Mouse (Mus musculus) lung, postnatal 10 days (tissue): ENCODE results near the gene Ddx41.

ENCODE experiments used
- DNase-seq: peaks from one replicate; pipeline ENCODE4 v3.0.0; 2021

Ddx41 gene

DNA sequence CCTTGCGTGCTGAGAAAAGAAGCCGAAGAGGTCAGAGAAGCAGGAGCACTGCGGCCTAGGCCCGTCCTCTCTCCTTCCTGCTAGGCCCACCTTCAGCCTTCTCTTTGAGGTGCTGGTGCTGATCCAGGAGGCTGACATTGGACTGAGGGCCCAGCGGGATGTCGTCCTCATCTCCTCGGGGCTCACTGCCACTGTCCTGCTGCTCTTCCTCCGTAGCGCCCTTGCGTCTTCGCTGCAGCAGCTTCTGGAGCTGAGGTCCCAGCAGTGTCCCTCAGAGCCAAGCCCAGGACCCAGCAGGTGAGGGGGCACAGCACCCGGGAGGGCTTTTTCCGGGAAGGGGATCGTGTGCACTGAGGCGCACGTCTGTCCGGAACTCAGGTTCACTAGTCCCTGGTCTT is 663 bp downstream of the Ddx41 start:
- DNase-seq = no peak

DNA sequence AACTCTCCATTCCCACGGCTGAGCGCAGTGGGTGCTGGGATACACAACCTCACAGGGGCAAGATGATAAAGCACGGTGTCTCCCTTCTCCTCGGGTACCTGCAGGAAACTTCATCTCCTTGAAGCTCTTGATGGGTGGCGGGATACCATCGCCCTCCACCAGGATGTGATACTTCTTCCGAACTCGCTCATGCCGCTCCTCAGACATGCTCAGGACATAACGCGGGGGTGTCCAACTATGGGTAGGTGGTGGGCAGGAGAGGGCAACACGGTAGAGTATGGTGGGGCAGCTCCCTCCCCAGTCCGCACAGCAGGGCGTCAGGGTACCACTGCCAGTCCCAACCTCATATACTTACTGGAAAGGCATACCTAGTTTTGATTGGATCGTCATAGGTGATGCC is 1.3 kb downstream of the Ddx41 start:
- no peak for DNase-seq

DNA sequence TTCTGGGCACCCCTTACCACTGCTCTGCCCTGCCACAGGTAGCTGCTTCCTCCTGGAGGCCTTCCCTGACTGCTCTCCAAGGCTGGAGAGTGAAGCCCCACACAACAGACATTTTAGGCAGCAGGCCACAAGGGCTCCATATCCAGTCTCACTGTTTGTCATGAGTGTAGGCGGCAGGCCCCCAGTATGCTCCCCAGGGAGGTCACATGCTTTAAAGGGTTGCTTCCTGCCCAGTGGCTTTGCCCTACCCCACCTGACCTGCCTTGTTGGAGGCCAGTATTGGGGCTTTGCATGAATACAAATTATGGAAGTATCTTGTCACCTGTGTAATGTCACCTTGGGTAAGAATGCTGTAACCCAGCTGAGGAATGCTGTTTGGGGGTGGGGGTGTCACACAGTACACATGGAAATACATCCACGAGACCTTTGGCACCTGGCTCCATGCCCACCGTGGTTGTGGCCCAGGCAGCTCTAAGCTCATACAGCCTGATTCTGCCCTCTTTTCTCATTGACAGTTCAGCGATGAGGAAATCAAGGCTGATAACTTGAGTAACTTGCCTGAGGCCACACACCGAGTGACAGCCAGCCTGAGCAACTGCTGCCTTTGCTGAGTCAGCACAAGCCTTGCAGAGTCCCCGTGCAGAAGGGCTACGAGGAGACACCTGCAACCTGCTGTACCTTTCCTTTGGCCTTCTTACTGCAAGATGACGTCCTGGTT is 7.1 kb downstream of the Ddx41 start, which contains the start of gene Dok3:
TSS of gene Dok3 (minus strand) at position 99 of the 718 bp plus-strand sequence.
- no peak for DNase-seq

DNA sequence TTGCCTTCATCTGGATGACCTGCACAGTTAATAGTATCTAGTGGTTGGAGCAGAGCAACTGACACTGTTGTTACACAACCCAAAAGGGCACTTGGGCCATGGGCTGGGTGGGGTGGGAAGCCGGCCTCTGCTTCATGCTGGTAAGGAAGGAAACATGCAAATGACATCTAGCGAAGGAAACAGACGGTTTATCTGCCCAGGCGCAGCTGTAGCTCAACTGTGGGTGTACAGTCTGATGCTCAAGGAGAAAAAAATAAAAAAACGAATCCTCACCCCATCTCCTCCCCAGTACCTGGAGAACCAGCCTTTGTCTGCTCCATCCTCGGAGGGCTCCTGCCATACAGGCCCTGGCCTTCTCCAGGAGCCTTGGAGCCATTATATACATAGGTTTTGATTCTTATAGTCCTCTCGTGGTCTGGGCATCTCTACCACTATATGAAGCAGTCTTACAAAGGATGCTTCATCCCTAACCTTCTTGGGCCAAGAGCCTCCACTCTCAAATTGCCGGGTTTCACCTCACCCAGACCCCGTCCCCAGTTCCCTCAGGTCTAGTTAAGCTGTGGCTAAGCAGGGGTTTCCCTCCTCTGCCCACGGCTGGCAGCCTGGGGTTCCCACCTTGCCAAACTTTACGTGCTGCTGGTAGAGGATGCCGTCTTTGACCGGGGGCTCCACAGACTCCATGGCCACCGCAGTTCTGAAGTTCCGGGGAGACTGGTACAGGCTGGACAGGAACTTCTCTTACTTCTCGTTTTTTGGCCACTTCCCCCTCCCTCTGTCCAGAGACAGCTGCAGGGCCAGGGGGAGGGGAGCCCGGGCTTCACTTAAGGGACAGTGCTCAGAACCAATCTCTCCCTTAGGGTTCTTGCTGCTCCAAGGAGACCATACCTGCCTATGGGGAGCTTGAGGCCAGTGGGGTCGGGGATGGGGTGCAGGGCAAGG is 8.4 kb downstream of the Ddx41 start:
- no peak for DNase-seq

DNA sequence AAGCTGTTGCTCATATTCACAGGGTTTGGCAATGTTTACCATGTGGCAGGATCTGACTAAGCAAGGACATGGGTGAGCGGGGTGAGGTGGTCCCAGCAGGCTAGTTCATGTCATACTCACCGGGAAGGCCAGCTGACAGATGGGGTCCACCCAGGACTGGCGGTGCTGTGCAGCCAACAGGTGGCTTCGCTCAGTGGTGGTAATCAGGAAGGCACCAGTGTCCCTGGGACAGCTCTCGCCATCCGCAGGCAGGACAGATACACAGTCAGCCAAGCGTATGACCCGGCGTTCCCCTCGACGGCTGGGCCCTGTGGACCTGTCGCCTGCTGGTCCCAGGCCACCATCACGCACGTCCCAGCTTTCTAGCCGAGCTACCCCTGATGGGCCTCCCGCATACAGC is 9.2 kb downstream of the Ddx41 start:
- DNase-seq = no peak

DNA sequence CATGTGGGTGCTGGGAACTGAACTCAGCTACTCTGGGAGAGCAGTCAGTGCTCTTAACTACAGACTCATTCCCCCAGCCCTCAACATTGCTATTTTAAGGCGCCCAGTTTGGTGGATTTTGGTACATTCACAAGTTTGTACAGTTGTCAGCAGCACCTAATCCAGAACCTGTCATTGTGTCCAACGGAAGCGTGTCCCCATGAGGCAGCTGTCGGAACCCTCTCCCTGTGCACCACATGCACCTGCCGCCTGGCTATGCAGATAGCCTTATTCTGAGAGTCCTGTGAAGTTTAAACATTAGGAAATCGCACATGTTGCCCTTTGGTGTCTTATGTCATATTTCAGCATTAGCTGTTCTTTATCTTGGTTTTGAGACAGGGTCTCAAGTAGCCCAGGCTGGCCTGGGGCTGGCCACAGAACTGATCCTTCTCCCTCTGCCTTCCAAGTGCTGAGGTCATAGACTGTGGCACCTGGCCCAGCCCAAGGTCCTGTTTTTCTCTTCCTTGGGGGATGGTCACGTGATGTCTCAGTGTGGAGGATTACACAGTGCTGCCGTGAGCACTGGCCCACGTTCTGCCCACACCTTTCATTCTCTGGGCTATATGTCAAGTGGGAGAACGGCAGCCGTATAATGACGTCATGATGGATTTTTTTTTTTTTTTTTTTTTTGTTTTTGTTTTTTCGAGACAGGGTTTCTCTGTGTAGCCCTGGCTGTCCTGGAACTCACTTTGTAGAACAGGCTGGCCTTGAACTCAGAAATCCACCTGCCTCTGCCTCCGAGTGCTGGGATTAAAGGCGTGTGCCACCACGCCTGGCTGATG is 10.5 kb downstream of the Ddx41 start:
- DNase-seq = no peak

DNA sequence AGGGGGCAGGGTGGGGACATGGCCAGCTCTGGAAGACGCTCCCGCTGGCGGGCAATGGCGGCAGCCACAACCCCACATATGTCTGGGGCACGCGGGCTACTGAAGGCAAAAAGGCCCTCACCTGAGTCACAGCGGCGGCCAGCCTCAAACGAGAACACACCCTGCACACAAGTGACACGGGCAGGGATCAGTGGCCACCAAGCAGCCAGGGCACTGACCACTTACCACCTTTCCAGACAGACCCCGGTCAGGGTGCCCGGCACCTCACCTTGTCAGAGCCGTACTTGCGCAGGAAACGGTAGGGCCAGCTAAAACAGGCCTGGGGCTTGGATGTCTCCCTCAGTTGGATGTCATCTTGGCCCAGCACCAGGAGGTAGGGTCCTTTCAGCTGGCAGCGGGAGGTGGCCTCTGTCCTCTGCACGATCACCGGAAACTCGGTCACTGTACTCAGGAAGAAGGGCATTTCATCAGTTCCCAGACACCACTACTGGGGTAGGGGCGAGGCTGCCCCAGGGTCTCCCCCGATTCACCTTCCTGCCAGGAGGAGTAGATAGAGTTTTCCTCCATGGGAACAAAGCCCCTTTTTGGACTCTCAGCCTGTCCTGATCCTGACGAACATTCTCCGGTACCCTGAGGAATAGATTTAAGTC is 12.4 kb downstream of the Ddx41 start:
- no peak for DNase-seq

DNA sequence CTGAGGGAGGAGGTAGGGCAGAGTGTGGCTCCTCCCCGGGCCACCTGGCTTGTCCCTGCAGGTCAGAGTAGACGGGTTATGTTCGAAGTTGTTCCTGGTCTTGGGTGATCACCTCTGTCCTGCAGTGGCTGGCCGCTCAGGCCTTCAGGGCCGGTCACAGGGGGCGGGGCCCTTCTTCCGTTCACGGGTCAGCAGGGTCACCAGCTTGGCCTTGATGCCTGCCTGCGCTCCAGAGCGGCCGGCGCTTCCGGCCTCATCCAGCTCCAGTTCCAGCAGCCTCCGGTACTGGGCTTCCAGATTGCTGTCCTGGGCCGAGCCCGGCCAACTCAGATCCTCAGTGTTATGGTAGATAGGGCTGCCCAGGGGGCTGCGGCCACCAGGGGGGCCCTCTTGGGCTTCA is 13.2 kb downstream of the Ddx41 start:
- peak; percentile 62 for DNase-seq

DNA sequence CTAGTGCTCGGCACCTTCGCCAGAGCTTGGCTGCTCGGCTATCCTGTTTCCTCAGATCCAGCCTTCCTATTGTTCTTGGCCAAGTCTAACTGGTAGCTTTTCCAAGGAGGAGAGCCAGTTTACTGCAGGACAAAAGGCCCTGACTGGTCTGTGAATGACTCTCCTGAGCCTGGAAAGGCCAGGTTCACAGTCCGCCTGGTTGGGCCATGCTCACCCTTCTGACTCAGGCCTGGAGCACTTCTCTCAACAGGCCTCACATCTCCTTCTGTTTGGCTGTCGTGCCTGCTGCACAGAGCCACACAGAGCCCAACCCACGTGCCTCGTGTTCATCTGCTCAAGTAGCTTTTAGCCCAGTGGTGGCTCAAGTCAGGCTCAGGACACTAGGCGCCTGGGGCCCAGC is 13.7 kb downstream of the Ddx41 start:
- DNase-seq = no peak

DNA sequence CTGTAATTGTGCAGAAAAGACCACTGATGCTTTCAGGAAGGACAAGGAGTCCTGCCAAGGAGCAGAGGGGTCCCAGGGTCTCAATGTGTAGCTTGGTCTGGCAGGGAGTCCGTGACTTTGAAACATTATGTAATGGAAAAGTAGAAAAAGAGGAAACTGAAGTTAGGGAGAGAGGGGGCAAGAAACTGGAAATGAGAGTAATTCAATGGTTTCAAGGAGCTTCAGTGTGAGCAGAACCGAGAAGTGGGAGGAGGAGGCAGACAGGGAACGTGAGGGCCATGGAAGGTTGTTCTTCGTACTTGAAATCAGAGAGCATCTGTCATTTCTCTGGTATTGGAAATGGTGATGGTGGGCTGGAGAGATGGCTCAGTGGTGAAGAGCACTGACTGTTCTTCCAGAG is 16.9 kb downstream of the Ddx41 start:
- DNase-seq = no peak

DNA sequence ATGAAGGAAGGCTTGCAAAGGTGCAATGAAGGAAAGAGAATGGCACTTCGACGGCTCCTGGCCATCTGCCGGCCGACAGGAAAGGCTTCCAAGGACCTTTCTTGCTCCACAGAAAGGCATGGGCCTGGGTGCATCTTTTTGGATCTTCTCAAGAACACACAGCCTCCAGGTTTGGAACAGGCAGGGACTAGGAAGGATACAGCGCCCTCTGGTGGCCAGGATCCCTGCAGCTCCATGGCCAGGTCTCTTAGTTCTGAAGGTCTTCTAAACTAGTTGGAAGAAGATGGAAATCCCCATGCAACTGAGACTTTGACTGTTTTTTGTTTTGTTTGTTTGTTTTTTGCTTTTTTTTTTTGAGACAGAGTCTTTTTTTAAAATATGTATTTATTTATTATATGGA is 19.5 kb downstream of the Ddx41 start:
- peak; percentile 91 for DNase-seq

DNA sequence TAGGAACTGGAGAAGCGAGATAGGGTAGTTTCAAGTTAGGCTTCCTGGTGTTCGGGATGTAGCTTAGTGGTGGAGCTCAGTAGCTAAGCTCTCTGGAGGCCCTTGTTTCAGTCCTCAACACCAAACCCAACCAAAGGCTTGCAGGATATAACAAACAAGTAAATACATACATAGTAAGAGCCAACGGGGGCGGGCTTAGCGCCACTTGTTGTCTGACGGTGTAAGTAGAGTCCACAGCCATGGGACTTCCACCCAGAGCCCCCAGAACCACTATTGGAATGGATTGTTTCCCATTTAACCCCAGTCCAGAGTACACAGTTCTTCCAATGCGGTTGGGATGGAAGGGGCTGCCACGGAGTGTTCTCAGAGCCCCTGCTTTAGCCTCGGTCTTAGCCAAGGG is 22.6 kb downstream of the Ddx41 start:
- DNase-seq = no peak

DNA sequence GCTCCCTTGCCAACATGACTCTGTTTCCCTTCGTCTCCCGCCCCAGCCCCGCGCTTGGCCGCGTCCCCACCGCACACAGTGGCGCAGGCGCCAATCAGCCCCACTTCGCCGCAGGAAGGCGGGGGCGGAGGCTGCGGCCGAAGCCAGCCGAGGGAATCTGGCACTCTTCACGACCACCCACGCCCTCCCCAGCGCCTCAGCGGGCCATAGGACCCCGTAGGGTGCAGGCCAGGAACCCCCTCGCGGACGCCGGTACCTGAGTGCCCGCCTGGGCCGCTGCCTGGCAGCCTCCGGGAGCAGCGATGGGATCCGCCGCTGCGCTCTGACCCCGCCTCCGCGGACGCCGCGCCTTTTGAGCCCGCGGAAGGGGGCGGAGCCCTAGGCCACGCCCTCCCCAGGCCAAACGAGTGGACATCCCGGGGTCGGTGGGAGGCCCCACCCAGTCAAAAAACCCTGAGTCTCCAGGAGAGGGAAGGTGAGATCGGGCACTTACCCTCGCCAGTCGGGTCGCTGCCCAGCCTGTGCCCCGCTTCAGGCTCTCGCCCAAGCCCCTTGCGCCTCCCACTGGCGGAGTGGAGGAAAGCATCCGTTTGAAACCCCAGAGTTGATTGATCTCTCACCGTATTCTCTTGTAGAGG is 23.2 kb downstream of the Ddx41 start, which contains the start of gene Pdlim7:
TSS of gene Pdlim7 (minus strand) at position 566 of the 638 bp plus-strand sequence.
- peak; percentile 93 for DNase-seq

DNA sequence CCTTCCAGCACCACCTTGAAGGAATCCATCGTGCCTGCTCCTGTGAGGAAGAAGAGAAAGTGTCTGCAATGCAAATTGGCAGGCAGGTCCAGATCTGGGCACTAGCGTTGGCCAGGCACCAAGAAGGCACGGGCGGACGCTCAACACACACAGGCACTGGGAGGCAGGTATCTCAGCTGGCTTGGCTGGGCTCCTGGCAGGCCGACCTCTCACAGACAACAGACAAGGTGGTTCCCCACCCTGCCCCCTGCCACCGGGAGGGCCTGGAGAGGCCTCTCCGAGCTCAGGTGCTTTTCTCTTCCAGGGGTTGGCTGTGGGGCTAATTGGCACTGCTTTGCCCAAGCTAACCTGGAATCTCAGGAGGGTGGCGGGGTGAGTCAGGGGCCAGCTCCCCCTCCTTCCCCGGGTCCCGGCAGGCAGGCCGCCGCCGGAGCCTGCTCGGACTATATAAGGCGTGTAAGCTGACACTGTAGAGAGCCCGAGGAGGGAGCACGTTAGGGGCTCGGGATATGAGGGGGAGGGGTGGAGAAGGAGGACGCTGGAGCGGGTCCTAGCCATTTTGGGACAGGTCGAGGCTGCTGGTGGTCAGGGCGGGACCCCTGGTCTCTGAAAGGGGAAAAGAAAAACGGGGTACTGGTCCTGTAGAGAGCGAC is 24.0 kb downstream of the Ddx41 start:
- peak; percentile 76 for DNase-seq

DNA sequence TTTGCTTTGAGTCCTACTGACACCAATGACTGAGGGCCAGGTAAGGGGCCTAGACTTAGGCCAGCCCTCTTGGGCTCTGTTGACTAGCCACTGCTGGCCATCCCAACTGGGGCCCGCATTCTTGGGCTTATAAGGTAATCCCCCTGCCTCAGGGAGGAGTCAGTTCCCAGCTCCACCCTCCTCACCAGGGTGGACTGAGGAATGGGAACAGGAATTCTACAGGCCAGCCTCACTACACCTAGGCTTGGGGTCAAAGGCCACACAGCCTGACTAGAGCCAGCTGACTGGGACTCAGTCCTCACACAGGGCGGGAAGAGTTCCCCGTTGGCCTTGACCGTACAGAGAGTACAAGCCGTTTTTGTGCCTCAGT is 25.0 kb downstream of the Ddx41 start:
- no peak for DNase-seq

DNA sequence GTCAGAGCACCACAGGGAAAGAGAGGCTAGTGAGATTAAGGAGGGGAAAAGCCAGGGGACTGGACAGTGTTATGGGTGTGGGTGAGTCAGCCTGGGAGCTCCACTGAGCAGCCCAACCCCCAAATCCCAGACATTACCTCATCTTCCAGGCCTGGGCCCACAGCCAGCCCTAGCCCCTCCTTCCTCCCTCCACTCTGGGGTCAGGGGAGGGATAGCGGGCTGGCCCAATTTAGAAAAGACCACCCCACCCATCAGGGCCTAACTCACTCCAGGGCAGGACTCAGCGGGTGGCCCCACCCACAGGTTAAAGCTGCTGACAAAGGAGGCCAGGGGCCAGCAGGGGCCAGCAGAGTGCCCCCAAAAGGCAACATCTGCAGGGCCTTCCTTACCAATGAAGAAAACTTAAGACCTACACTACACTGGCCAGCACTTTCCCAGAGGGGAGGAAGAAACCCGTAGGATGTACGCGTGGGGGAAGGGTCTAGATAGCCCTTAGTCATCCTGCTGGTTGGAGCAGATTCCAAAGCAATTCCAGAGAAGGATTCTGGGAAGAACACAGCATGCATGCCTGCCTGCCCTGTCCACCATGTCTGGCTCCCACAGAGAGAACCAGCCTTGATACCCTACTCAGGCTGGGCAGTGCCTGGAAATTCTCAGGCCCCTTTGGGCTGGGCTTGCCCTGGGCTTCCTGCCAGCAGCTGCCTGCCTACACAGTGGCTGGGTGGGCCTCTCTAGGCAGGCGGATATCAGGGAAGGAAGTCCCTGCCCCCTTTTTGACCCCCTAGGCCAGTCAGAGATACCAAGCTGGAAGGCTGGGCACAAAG is 25.6 kb downstream of the Ddx41 start:
- peak; percentile 96 for DNase-seq

DNA sequence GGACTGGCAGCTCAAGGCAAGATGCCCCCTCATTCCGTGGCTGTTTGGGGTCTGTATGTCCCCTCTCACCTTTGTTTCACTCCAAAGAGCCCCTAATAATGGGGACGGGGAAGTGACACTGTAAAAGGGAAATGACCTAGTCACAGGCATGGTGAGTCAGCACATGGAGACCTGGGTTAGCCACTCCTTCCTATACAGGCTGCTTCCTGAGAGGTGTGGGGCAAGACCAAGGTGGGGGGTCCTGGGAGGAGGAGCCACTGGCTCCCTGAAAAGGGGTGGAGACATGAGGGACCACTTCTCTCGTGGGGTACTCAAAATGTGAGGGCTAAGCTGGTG is 26.2 kb downstream of the Ddx41 start:
- no peak for DNase-seq

DNA sequence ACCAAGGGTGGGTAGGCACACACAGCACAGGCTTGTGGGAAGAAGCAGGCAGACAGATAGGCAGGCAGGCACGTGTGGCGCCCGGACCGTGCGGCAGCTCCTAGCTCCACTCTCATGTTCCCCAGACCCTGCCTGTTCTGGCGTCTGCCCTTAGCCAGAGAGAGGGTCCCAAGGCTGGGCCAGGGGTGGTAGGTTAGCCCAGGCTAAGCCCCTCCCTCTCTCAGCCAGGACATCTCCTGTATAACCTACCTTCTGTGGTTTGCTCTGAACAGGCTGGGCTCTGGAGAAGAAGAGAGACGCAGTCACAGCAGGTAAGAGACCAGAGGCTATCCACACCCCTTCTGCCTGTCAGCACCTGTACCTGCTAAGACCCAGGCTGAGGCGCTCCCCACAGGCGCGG is 27.9 kb downstream of the Ddx41 start:
- no peak for DNase-seq

DNA sequence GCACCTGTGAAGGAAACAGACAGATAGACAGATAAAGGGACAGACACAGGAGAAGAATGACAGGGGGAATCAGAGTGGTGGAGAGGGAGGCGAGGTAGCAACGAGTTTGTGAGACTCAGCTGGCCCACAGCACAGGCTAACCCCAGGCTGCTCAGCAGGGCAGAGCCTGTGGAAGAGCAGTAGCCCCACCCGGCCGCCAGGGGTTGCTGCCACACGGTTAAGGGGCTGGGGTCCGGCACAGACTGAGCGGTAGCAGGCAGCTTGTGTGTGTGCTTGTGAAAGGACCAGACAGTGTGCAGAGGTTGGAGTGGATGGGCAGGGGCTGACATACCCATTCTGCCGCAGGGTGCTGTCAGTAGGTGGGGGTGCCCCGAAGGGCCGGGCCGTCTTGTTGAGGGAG is 28.6 kb downstream of the Ddx41 start:
- no peak for DNase-seq

DNA sequence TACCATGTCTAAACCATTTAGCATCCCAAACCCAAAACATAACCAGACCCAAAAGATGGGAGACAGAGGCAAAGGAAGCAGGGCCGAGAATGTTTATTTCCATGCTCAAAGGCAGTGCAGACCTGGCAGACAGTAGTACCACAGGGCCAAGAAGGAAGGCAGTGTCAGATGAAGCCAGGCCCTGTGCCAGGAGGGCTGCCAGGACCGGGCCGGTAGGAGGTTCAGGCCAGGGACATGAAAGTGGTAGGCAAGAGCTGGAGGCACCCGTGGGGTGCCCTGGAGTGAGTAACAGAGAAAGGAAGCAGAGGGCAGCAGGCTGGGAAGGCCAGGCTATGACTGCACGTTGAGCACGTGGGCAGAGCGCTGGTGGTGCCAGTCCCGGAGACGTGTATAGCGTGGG is 29.8 kb downstream of the Ddx41 start:
- DNase-seq = peak; percentile 41

DNA sequence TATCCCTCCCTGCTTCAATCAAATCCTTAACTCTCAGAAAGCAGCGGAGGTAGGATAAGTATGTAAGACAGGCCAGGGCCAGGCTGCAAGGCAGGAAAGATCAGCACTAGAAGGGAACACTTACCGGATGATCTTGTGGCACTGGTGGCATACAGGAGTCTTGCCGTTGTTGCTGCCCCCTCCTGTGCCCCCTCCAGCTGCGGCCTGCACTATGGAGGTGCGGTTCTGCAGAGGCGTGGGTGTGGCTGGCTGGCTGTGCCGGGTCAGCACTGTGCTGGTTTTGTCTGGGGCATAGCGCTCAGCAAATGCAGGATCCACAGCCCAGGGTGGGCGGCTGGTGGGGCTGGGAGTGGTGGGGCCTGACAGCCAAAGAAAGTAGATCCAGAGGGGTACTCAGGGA is 30.6 kb downstream of the Ddx41 start:
- no peak for DNase-seq
